Mouse (Mus musculus) hindbrain, embryonic 15.5 days (tissue): Measurements from ENCODE around the gene Rbm45. TPM values are rescaled to one million over a fixed set of nuclear protein-coding genes. Genes with fewer than 3 reads are reported as not detected.

Experiments used
- polyA plus RNA-seq: library from polyadenylated mRNA; unstranded; fragments of >200 nt; fragmentation: Nextera tagmentation; extraction: Ambion mirVana; gene quantifications from 2 replicates; pipeline ENCODE4 v1.2.1, GENCODE M21; 2015

The Rbm45 gene
- polyA plus RNA-seq, 1 experiment from 2014 or later, result 19.0 TPM

Other genes with a start within 250 kb of the Rbm45 start
- gene Pde11a, start 31.2 kb upstream of the Rbm45 start, polyA plus RNA-seq, result 1.1 and 1.6 TPM in 2 replicates
- gene Cyct, start 9.5 kb upstream of the Rbm45 start, polyA plus RNA-seq, result 0.26 TPM in 1 of 2 replicates, not detected in the other
- 27.2 and 28.0 TPM in 2 replicates for gene Osbpl6, start 36.5 kb downstream of the Rbm45 start, polyA plus RNA-seq